Mouse (Mus musculus) spleen, postnatal 14 days (tissue): ENCODE results near the gene Iqgap1.

ENCODE experiments used
- DNase-seq, 2 experiments: peaks; one replicate each; pipeline ENCODE4 v3.0.0; 2021 to 2022; ENCODE audit warnings: low spot score in 2 of 2

Gene Iqgap1

DNA sequence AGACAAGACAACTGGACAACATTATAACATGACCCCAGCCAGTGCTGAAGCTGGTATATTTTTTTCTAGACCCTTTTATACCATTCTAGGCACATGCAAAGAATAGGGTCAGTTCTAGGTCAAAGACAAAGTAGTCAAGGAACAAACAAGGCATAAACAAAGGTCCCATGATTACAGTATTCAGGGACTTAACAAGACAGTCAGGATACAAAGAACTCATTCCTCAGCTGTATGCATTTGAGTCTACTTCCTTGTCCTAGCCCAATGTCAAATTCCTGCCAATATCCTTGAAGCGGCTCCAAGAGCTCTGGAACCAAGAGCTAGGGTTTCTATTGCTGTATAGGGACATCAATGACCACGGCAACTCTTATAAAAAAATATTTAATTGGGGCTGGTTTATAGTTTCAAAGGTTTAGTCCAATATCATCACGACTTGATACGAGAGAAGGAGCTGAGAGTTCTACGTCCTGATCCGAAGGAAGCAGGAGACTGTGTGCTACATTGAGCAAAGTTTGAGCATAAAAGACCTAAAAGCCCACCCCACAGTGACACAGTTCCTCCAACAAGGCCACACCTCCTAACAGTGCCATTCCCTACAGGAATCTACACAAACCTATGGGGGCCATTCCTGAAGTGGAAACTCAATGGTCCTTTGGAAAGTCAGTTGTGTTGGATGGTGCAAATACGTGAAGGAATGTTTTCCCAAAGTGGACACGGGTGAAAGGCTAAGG, 18.3 kb upstream of the Iqgap1 start:
- DNase-seq = no peak

DNA sequence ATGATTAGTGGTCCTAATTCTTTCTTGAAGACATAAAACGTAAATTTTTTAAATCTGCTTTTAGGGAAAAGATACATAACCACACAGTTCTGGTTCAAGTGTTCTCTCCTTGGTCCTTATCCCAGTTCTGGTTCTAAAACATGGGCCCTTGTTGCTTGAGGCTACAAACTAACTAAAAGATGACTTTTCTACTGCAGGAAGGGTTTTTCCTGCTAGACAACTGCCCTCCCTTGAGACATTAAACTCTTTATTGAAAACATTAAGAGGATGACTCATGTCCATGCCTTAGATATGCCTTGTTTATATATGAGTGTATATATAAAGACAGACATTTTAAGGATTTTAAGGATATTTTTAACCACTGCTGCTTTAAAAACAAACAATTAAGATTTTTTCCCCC, 17.4 kb upstream of the Iqgap1 start:
- DNase-seq = no peak

DNA sequence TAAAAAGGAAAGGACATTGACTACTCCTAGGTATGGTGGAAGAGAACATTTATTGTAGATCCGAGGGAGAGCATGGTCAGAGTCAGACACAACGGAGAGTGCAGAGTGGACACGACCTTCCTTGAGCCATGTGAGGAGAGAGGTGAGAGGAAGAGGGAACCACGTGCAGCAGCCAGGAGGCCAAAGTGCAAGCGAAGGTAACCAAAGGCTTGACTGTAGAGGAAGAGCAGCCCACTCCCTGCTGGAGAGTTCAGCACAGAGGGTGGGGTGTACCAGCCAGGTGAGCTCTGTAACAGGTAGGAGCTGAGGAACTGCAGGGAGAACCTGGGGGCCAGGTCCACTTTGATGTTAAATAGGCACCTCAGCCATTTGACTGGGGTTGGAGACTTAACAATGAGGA, 16.4 kb upstream of the Iqgap1 start:
- DNase-seq = no peak

DNA sequence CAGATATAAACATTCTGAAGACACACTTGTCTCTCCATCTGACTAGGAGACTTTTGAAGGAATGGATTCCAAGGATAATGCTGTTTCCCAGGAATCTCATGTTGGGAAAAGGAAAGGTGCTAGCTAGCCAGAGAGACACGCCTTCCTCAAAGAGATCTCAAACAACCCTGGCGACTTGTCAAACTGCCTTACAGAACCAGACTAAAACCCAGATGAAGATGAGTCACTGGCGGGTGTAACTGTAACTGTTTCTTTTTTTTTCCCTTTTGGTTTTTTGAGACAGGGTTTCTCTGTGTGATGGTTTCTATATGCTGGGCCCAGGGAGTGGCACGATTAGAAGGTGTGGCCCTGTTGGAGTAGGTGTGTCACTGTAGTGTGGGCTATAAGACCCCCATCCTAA, 15.2 kb upstream of the Iqgap1 start:
- DNase-seq = no peak

DNA sequence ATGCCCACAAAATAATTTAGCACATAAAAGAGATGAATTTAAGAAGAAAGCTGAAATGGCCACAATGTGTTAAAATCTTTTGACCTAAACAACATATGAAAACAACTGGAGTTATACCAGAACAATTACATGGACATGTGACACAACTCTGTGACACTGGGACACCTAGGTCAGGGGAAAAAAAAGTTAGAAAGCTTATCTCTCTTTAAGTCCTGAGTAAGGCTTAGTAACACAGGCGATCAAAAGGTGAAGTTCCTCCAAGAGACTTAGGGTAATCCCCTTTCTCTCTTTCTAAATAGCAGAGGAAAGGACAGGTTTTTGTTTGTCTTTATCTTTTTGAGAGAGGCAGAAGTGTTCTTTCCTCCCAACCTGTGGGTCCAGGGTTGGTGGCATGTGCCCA, 14.5 kb upstream of the Iqgap1 start:
- DNase-seq = no peak

DNA sequence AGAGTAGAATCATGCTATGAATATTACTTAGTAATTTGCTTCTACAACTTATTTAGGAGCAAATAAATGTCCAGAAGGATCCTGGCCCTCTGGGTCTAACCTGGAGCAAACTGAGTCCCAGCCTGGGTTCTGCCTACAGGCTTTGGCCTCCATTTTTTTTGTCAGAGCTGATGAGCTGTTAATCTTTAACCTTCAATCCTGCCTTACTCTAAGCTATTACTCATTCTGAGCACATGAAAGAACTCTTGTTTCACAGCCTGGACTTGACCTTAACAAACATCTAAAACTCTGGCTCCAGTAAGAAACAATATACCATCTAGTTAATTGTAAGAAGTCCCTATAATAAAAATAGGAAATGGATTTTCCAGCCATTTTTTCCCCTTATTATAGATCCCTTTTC, 14.0 kb upstream of the Iqgap1 start:
- DNase-seq = no peak

DNA sequence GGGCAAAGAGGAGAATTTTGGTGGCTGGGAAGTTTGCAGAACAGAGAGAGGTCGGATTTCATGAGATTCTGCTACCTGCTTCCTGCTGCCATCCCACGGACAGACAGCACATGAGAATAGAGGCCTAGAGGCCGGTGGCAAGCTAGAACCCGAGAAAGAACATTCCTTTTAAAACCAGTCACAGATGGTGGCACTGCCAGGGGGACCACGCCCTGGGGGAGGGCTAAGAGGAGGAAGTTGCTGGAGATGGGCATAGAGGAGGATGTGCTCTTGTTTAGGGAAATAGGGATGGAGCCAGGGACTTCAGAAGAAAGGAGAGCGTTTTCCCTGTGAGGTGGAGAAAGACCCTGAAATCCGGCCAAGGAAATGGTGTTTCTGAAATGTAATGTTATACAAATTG, 12.5 kb upstream of the Iqgap1 start:
- no peak for DNase-seq

DNA sequence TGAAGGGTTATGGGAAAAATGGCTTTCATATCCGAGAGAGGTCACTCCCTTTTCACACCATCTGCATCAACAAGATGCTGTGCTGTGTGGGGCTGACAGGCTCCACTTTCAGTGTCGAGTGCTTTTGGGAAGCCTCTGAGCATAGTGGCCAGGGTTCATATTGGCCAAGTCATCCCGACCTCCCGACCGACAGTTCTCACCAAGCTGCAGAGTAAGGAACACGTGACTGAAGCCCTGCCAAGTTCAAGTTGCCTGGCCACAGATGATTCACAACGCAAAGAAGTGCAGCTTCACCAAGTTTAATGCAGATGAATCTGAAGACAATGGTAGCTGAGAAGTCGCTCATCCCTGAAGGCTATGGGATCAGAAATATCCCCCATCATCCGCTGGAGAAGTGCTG, 12.0 kb upstream of the Iqgap1 start:
- no peak for DNase-seq

DNA sequence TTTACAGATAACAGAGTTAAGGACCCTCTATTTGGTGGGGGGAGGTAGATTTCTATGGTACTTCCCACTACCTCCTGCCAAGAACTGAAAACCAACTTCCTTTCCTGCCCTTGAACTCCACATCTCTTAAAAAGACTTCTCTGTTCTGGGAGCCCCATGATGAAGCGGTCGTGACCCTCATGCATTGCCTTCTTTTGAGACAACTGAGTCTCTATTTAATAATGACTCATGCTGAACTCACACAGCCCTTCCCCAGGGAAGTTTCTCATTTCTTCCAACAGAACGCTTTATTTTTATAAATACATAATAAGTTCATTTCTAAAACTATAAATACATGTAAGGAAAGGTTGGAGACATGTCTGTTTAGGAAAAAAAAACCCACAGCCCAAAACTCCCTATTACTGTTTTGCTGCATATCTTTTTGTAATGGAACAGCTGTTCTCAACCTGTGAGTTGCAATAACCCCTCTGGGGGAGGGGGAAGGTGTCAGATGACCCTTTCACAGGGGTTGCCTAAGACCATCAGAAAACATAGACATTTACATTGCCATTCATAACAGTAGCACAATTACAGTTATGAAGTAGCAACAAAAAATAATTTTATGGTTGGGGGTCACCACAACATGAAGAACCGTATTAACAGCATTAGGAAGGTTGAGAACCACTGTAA, 10.3 kb upstream of the Iqgap1 start:
- DNase-seq = no peak

DNA sequence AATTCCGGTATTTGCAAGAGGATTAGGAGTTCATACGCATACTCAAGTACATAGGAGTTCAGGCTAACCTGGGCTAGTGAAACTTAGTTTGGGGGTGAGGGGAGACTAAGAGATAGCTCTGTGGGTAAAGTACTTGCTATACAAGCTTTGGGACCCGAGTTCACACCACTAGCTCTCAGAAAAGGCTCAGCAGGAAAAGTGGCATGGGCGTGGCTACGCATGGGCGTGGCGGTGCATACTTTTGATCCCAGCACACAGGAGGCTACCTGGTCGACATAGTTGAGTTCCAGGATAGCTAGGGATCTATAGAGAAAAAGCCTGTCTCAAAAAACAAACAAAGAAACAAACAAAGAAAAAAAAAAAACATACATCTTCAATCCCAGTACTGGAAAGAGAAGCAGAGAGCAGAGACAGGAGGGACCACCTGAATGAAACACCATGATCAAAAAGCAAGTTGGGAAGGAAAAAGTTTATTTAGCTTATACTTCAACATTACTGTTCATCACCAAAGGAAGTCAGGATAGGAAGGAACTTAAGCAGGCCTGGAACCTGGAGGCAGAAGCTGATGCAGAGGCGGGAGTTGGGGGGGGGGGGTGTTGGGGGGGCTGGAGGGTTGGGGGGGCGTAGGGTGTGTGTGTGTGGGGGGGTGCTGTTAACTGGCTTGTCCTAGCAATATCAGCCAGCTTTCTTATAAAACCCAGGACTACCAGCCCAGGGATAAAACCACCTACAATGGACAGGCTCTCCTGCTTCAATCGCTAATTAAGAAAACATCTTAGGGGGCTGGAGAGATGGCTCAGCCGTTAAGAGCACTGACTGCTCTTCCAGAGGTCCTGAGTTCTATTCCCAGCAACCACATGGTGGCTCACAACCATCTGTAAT, 8.1 kb upstream of the Iqgap1 start:
- DNase-seq = no peak

DNA sequence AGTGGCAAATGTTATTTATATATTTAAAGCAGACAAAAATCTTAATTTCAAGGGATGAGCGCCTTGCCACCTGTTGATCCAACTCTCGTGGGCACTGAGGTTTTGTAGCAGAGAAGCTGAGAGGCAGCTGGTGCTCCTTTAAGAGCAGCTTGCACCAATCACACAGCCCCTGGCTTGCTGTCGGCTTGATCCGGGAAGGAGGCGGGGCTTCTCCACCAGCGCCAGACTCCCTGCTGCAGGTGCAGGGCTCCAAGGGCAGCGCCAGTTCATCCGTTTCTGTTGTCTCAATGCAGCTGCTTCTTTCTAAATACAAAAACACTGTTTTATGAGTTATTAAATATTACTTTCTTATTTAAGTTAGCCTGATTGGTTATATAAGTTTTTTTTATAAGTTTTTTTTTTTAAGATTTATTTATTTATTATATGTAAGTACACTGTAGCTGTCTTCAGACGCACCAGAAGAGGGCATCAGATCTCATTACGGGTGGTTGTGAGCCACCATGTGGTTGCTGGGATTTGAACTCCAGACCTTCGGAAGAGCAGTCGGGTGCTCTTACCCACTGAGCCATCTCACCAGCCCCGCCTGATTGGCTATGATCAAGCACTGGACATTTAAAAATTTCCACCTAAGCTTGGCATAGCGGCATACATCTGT, 7.3 kb upstream of the Iqgap1 start:
- peak; percentile 19 to 21 for DNase-seq

DNA sequence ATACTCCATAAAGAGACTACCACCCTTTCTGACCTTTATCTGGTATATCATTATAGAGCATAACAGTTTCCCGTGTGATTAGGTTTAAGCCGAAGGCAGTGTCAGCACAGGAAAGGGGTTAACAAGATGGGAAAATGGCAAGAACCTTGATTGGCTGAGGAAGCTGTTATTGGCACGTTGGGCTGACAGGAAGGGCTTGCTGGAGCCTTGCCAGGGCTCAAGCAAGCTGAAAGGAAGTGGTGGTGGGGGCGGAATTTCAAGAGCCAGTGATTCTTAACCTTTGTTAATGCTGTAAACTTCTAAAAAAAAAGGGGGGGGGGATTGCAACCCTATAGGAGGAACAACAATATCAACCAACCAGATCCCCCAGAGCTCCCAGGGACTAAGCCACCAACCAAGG, 6.4 kb upstream of the Iqgap1 start:
- DNase-seq = peak in 1 of 2 experiments; percentile 30

DNA sequence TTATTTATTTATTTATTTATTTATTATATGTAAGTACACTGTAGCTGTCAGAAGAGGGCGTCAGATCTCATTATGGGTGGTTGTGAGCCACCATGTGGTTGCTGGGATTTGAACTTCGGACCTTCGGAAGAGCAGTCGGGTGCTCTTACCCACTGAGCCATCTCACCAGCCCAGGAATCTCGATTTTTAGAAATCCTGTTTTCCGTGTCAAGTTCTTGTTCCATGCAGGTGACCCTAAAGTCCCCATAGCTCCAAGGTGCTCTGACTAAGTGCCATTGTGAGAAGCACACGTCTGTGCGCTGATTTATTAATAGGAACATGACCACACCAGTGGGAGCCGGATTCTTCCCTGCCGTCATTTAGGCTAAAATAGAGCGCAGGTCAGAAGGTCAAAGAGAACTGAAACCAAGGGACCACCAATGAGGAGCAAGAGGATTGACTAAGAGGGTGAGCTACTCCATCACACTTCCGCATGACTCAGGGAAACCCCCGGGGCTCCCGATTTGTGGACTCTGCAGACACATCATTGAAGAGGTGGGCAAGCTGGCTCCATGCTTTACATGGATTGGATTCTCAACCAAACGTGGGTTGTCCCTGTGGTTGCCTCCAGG, 4.5 kb upstream of the Iqgap1 start:
- no peak for DNase-seq

DNA sequence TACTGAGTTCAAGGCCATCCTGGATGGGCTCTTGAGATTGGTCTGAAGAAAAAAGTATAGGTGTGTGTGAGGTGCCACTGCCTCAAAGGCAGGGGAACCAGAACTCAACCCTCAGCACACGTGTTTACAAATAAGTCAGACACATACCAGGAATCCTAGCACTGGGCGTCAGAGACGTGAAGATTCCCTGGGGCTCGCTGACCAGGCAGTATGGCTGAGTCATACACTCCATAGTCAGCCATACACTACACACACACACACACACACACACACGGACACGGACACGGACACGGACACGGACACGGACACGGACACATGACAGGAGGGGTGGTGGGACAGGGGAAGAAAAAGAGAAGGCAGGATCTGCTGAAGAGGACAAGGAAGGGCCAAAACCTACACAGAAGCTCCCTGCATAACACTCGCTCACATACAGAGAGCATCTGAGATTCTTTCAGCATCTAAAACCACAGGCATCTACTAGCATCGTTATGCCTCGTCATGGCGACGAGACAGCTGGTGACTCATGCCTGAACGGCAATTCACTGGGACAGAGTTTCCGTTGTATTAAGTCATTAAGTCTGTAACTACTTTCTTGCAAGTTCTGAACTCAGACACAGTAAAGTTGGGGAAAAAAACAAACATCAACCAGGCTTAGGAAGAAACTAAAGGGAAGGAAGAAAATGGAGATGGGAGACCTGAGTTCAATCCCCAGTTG, 2.5 kb upstream of the Iqgap1 start:
- DNase-seq = no peak

DNA sequence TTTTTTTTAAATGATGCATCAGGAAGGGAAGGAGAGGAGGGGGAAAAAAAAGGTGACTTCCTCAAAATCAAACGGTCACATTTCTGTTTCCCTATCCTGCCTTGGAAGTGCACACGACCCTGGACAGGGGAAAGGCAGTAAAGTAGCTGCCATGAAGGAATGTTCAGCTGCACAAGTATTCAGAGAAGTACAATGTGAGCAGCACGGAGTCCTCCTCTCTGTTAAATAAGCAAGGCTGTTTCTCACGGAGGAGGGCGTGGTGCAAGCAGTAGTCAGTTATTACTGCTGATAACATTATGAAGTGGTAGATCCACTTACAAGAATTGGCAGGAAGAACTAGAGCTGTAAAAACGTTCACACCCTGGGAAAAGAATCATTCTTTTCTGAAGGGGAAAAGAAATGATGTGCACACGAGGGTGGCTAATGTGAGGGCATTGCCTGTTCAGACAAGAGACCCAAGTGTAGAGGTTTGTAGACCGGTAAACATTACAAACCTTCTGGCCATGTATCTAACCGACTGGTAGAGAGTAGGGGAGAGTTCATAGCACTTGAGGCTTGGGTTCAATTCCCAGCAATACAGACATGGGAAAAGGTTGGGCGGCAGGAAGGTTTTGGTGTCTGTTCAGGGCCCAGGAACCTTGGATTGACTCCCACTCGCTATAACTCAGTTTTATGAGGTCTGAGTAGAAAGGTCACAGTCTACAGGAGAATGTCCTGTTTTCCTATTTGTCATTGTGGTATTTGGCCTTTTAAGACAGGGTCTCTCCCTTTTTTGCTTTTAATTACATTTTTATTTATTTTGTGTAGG, 1.7 kb downstream of the Iqgap1 start:
- DNase-seq = no peak

DNA sequence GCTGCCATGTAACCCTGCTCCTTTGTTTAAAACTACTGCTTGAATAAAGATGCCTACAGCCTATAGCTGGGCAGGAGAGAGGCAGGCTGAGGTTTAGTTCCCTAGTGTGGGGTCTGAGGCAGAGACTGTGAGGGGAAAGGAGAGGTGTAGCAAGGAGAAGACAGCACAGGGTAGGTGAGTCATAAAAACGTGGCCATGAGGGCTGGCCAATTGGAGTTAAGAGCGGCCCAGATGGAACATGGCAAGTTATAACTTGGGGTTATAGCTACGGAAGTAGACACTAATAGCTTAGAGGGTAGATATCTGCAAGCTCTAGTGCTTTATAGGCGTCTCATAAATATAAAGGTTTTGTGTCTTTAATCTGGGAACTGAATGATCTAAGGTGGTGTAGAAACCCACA, 2.5 kb downstream of the Iqgap1 start:
- DNase-seq = no peak

DNA sequence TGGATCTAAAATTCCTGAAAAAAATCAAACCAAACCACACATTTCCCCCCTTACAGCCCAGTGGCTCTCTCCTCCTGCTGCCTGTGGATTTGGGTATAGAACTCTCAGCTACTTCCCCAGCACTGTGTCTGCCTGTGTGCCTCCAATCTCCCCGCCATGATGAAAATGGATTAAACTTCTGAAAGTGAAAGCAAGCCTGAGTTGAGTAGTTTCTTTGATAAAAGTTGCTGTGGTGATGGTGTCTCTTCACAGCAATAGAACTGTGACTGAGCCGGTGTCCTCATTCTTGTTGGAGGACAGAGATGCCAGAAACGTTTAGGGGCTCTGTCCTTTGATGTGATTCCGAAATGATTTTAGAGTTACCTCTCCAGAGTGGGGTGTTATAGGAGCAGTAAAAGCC, 4.9 kb downstream of the Iqgap1 start:
- no peak for DNase-seq

DNA sequence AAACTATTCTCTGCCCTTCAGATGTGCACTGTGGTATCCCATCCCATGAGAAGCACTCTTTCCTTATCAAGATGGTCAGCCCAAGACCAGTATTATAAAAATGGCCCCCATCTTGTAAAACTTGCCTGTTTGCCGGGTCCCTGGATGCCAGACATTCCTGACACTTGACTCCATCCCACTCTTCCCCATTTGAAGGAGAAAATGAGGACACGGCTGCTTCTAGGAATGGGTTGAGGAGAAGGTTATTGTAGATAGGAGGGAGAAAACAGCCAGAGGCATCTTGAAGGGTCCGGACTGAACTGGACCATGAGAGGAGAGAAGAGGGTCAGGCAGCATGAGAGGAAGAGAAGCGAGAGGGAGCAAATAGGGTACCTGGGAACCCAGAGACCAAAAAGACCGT, 9.1 kb downstream of the Iqgap1 start:
- no peak for DNase-seq

DNA sequence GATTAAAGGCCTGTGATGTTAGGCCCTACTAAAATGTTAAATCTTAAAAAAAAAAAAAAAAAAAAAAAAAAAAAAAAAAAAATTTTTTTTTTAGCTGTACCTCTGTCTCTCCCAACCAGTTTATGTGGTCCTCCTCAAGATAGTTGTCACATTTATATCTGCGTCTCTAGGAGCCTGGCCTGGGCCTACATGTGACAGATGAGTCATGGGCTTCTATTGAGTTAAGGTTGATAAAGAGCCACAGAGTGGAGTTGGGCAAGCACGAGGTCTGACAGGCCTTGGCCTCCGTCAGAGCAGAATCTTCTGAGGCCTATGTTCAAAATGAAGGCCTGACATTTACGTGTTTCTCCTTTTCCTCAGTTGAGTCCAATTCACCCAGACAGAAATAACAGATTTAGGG, 12.4 kb downstream of the Iqgap1 start:
- DNase-seq = no peak

DNA sequence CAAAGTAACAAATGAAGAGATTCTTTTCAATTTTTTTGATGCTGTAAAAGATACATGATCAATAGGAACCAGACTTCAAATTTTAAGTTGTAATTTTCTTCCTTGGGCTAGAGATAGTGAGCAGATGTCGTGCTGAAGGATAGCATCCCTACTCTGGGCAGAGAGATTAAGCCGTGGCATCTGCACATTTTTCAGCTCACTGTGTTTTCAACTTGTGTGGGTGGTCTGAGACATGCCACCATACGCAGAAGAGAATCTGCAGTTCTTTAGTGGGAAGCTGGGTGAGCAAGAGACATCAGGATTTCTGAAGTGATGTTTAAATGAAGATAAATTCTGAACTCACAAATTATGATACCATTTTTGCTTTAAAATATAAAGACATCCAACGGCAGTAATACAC, 19.4 kb downstream of the Iqgap1 start:
- DNase-seq = no peak
